Mouse (Mus musculus) kidney, adult 2 months (tissue): Measurements from ENCODE around the gene Vps41.

Source experiments
- CTCF ChIP-seq: fragments of 200-500 bp; conservative IDR thresholded peaks from 2 replicates; pipeline ENCODE4 v1.5.1; 2011; ENCODE audit warnings: low read depth, mild to moderate bottlenecking, control low read depth, low read length, moderate library complexity, mixed read lengths; ENCODE audit not compliant: insufficient read depth, insufficient read length
- POLR2A ChIP-seq: fragments of 200-500 bp; IDR thresholded peaks from one replicate; pipeline ENCODE4 v1.6.1; 2011; ENCODE audit warnings: low read depth, low read length, control low read depth

- no peak for TF ChIP-seq CTCF
- TF ChIP-seq POLR2A, result no peak
Observed at GRCm38 (mm10) chr13:18773437-18774198, 56.5 kb downstream of the Vps41 start.
